Mouse (Mus musculus): Measurements from ENCODE around the gene Pde1c. TPM values are rescaled to one million over a fixed set of nuclear protein-coding genes. Genes with fewer than 3 reads are reported as not detected.
A peak's percentile ranks its signal among the peaks of the same experiment; 100 is the strongest.

Pde1c gene
- polyA plus RNA-seq, 1 experiment from 2014 or later: 4.8 TPM

- Histone ChIP-seq H3K4me1 (ENCODE audit: control insufficient read depth, insufficient read depth, low read length) (no peaks in the 10 kb centered on the region), H3K4me2 (no peak overlapping the region), H3K4me3 (ENCODE audit: low read depth, low read length) (no peak overlapping the region), H3K36me3 (ENCODE audit: control insufficient read depth, insufficient read depth, low read length) (no peaks in the 10 kb centered on the region), H3K27me3 (ENCODE audit: control insufficient read depth, insufficient read depth, low read length) (no peaks in the 10 kb centered on the region), H3K9me3 (ENCODE audit: control insufficient read depth, low read length) (no peaks in the 10 kb centered on the region), H3K9ac (ENCODE audit: low read length) (no peak overlapping the region), H3K27ac (ENCODE audit: low read depth, low read length) (no peak overlapping the region)
- WGBS: 83% methylated on average over 5 of the region's 5 CpGs
- no peak for ATAC-seq (ENCODE audit: low FRiP score)
- DNase-seq (ENCODE audit: low spot score, missing footprints): no peak
Measured at GRCm38 (mm10) chr6:56389178-56389577, 179.7 kb downstream of the Pde1c start.

GRCm38 (mm10) chr6:56376359-56376758 lies 192.5 kb downstream of the Pde1c start:
- no peak overlapping the region for H3K9ac ChIP-seq (ENCODE audit: low read length)
- H3K4me3 ChIP-seq (ENCODE audit: low read depth, low read length): no peak overlapping the region
- H3K27me3 ChIP-seq (ENCODE audit: control insufficient read depth, insufficient read depth, low read length): no peaks in the 10 kb centered on the region
- WGBS: 91% methylated on average over 3 of the region's 3 CpGs
- no peaks in the 10 kb centered on the region for H3K9me3 ChIP-seq (ENCODE audit: control insufficient read depth, low read length)
- H3K4me2 ChIP-seq: no peak overlapping the region
- no peak overlapping the region for H3K27ac ChIP-seq (ENCODE audit: low read depth, low read length)
- H3K36me3 ChIP-seq (ENCODE audit: control insufficient read depth, insufficient read depth, low read length): no peaks in the 10 kb centered on the region
- DNase-seq (ENCODE audit: low spot score, missing footprints) (no peak), ATAC-seq (ENCODE audit: low FRiP score) (no peak)
- H3K4me1 ChIP-seq (ENCODE audit: control insufficient read depth, insufficient read depth, low read length): no peaks in the 10 kb centered on the region

- no peaks in the 10 kb centered on the region for H3K27me3 ChIP-seq (ENCODE audit: control insufficient read depth, insufficient read depth, low read length)
- H3K36me3 ChIP-seq (ENCODE audit: control insufficient read depth, insufficient read depth, low read length): no peaks in the 10 kb centered on the region
- no peaks in the 10 kb centered on the region for H3K4me1 ChIP-seq (ENCODE audit: control insufficient read depth, insufficient read depth, low read length)
- H3K27ac ChIP-seq (ENCODE audit: low read depth, low read length): no peak overlapping the region
- 89% methylated on average over 5 of the region's 5 CpGs for WGBS
- H3K9ac ChIP-seq (ENCODE audit: low read length): no peak overlapping the region
- H3K9me3 ChIP-seq (ENCODE audit: control insufficient read depth, low read length): no peaks in the 10 kb centered on the region
- ATAC-seq (ENCODE audit: low FRiP score): no peak
- no peak for DNase-seq (ENCODE audit: low spot score, missing footprints)
- no peak overlapping the region for H3K4me3 ChIP-seq (ENCODE audit: low read depth, low read length)
- H3K4me2 ChIP-seq: no peak overlapping the region
Measured at GRCm38 (mm10) chr6:56374180-56374579, 194.7 kb downstream of the Pde1c start.

- whole genome bisulfite sequencing: 97% methylated on average over 3 of the region's 3 CpGs
- DNase-seq (ENCODE audit: low spot score, missing footprints) (no peak), ATAC-seq (ENCODE audit: low FRiP score) (no peak)
- Histone ChIP-seq H3K4me3 (ENCODE audit: low read depth, low read length) (no peak overlapping the region), H3K36me3 (ENCODE audit: control insufficient read depth, insufficient read depth, low read length) (no peaks in the 10 kb centered on the region), H3K27me3 (ENCODE audit: control insufficient read depth, insufficient read depth, low read length) (no peaks in the 10 kb centered on the region), H3K9ac (ENCODE audit: low read length) (no peak overlapping the region), H3K27ac (ENCODE audit: low read depth, low read length) (no peak overlapping the region), H3K4me1 (ENCODE audit: control insufficient read depth, insufficient read depth, low read length) (no peaks in the 10 kb centered on the region), H3K9me3 (ENCODE audit: control insufficient read depth, low read length) (no peaks in the 10 kb centered on the region), H3K4me2 (no peak overlapping the region)
Measured at GRCm38 (mm10) chr6:56373753-56374152, 195.2 kb downstream of the Pde1c start.

- Histone ChIP-seq H3K9me3 (ENCODE audit: control insufficient read depth, low read length) (no peaks in the 10 kb centered on the region), H3K27ac (ENCODE audit: low read depth, low read length) (no peak overlapping the region), H3K27me3 (ENCODE audit: control insufficient read depth, insufficient read depth, low read length) (no peaks in the 10 kb centered on the region), H3K36me3 (ENCODE audit: control insufficient read depth, insufficient read depth, low read length) (no peaks in the 10 kb centered on the region), H3K4me1 (ENCODE audit: control insufficient read depth, insufficient read depth, low read length) (no peaks in the 10 kb centered on the region), H3K4me2 (no peak overlapping the region), H3K9ac (ENCODE audit: low read length) (no peak overlapping the region), H3K4me3 (ENCODE audit: low read depth, low read length) (no peak overlapping the region)
- no peak for DNase-seq (ENCODE audit: low spot score, missing footprints)
- ATAC-seq (ENCODE audit: low FRiP score): no peak
- 73% methylated on average over 10 of the region's 10 CpGs for WGBS
Measured at GRCm38 (mm10) chr6:56373046-56373751, 195.7 kb downstream of the Pde1c start.

- WGBS: 70% methylated on average over 13 of the region's 13 CpGs
- DNase-seq (ENCODE audit: low spot score, missing footprints) (no peak), ATAC-seq (ENCODE audit: low FRiP score) (no peak)
- H3K36me3 ChIP-seq (ENCODE audit: control insufficient read depth, insufficient read depth, low read length): no peaks in the 10 kb centered on the region
- H3K4me3 ChIP-seq (ENCODE audit: low read depth, low read length): no peak overlapping the region
- H3K4me2 ChIP-seq: no peak overlapping the region
- H3K27me3 ChIP-seq (ENCODE audit: control insufficient read depth, insufficient read depth, low read length): no peaks in the 10 kb centered on the region
- H3K9me3 ChIP-seq (ENCODE audit: control insufficient read depth, low read length): no peaks in the 10 kb centered on the region
- no peaks in the 10 kb centered on the region for H3K4me1 ChIP-seq (ENCODE audit: control insufficient read depth, insufficient read depth, low read length)
- no peak overlapping the region for H3K9ac ChIP-seq (ENCODE audit: low read length)
- no peak overlapping the region for H3K27ac ChIP-seq (ENCODE audit: low read depth, low read length)
Measured at GRCm38 (mm10) chr6:56369462-56369861, 199.4 kb downstream of the Pde1c start.

GRCm38 (mm10) chr6:56368116-56368515 lies 200.8 kb downstream of the Pde1c start:
- no peaks in the 10 kb centered on the region for H3K27me3 ChIP-seq (ENCODE audit: control insufficient read depth, insufficient read depth, low read length)
- H3K27ac ChIP-seq (ENCODE audit: low read depth, low read length): no peak overlapping the region
- ATAC-seq (ENCODE audit: low FRiP score): no peak

GRCm38 (mm10) chr6:56367257-56367656 lies 201.6 kb downstream of the Pde1c start:
- Histone ChIP-seq H3K27ac (ENCODE audit: low read depth, low read length) (no peak overlapping the region), H3K9ac (ENCODE audit: low read length) (no peak overlapping the region), H3K4me2 (no peak overlapping the region), H3K4me1 (ENCODE audit: control insufficient read depth, insufficient read depth, low read length) (no peaks in the 10 kb centered on the region), H3K27me3 (ENCODE audit: control insufficient read depth, insufficient read depth, low read length) (no peaks in the 10 kb centered on the region), H3K36me3 (ENCODE audit: control insufficient read depth, insufficient read depth, low read length) (no peaks in the 10 kb centered on the region), H3K4me3 (ENCODE audit: low read depth, low read length) (no peak overlapping the region), H3K9me3 (ENCODE audit: control insufficient read depth, low read length) (no peaks in the 10 kb centered on the region)
- DNase-seq (ENCODE audit: low spot score, missing footprints) (no peak), ATAC-seq (ENCODE audit: low FRiP score) (no peak)

More at GRCm38 (mm10) chr6:56368116-56368515, 200.8 kb downstream of the Pde1c start:
- WGBS: 76% methylated on average over 1 of the region's 1 CpGs
- DNase-seq (ENCODE audit: low spot score, missing footprints): no peak
- no peak overlapping the region for H3K9ac ChIP-seq (ENCODE audit: low read length)
- H3K9me3 ChIP-seq (ENCODE audit: control insufficient read depth, low read length): no peaks in the 10 kb centered on the region
- no peaks in the 10 kb centered on the region for H3K36me3 ChIP-seq (ENCODE audit: control insufficient read depth, insufficient read depth, low read length)
- no peak overlapping the region for H3K4me2 ChIP-seq
- H3K4me1 ChIP-seq (ENCODE audit: control insufficient read depth, insufficient read depth, low read length): no peaks in the 10 kb centered on the region
- H3K4me3 ChIP-seq (ENCODE audit: low read depth, low read length): no peak overlapping the region

GRCm38 (mm10) chr6:56362650-56363049 lies 206.3 kb downstream of the Pde1c start:
- Histone ChIP-seq H3K36me3 (ENCODE audit: control insufficient read depth, insufficient read depth, low read length) (no peaks in the 10 kb centered on the region), H3K27me3 (ENCODE audit: control insufficient read depth, insufficient read depth, low read length) (no peaks in the 10 kb centered on the region), H3K9me3 (ENCODE audit: control insufficient read depth, low read length) (no peaks in the 10 kb centered on the region), H3K4me3 (ENCODE audit: low read depth, low read length) (peak overlapping the region; percentile 42), H3K27ac (ENCODE audit: low read depth, low read length) (no peak overlapping the region), H3K4me2 (peak overlapping the region; percentile 89), H3K4me1 (ENCODE audit: control insufficient read depth, insufficient read depth, low read length) (0 out of 2 replicates have a peak, but pooled peaks cover 4% of the 10 kb centered on the region), H3K9ac (ENCODE audit: low read length) (no peak overlapping the region)
- ATAC-seq (ENCODE audit: low FRiP score) (peak; percentile 80), DNase-seq (ENCODE audit: low spot score, missing footprints) (peak; percentile 86)
- 5% methylated on average over 5 of the region's 5 CpGs for WGBS

Data from midbrain, embryonic 11.5 days (tissue).